Mouse (Mus musculus): ENCODE data around the gene Pigk.

- TF ChIP-seq POLR2A (IDR thresholded peaks at IDR 0.05; ENCODE audit: borderline replicate concordance, insufficient read depth, low read length): no peak
- TF ChIP-seq CTCF (IDR thresholded peaks at IDR 0.05; ENCODE audit: borderline replicate concordance, insufficient read depth, low read depth, low read length): no peak
Observed at GRCm38 (mm10) chr3:152707321-152707823, 6.5 kb upstream of the Pigk start.

All from cerebellum, adult 2 months (tissue).